Mouse (Mus musculus) retina, embryonic 14.5 days (tissue): ENCODE results near the gene Plgrkt.

Experiments used
- DNase-seq: peaks from one replicate; pipeline ENCODE4 v3.0.0-alpha.2; 2015; ENCODE audit warnings: low spot score

The Plgrkt gene

GRCm38 (mm10) chr19:29354895-29355877 lies 12.0 kb downstream of the Plgrkt start:
- DNase-seq: peak; percentile 90

- DNase-seq: no peak
These were observed 16.2 kb downstream of the Plgrkt start for GRCm38 (mm10) chr19:29350991-29351390.

DNA sequence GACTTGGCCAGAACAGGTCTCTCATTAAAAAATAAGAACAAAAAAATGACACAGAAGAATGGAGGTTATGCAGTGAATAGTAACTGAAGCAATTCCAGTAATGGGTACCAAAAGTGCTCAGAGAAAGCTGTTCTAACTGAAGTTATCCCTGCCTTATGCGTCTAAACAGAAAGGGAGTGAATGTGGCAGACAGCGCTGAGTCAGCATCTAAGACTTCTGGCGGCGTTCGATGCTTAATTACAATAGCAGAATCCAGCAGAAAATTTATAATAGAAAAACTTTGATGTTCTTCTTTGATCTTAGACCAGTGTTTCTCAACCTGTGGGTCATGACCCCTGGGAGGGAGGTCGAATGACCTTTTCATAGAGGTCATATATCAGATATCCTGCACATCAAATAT lies 21.6 kb downstream of the Plgrkt start:
- DNase-seq: no peak

DNA sequence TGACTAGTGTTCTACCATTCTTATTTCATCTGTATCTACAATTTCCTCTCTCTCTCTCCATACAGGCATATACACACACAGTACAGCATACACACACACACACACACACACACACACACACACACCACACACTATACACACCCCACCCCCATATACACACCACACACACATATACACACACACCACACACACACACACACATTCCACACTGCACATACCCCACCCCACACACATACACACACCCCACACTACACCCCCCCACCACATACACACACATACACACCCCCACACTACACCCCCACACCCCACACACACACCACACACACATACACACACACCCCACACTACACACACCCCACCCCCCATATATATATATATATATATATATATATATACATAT lies 22.3 kb downstream of the Plgrkt start:
- no peak for DNase-seq

- no peak for DNase-seq
These were observed 24.9 kb downstream of the Plgrkt start for GRCm38 (mm10) chr19:29342281-29342680.

DNA sequence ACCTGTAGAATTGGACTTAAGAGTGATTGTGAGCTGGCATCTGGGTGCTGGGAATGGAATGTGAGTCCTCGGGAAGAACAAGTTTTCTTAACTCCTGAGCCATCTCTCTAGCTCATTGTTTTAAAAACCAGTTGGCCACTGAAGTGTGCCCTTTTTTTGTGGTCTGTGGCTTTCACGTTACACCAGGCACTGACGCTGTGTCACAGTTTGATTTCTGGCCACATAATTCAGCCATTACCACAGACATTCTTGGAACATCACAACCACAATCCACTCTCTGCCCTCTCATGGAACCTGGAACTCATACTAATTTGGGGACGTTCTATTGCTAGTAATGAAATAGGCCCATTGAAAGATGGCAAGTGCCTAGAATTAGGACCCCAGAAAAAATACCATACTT lies 26.2 kb downstream of the Plgrkt start:
- DNase-seq: no peak

DNA sequence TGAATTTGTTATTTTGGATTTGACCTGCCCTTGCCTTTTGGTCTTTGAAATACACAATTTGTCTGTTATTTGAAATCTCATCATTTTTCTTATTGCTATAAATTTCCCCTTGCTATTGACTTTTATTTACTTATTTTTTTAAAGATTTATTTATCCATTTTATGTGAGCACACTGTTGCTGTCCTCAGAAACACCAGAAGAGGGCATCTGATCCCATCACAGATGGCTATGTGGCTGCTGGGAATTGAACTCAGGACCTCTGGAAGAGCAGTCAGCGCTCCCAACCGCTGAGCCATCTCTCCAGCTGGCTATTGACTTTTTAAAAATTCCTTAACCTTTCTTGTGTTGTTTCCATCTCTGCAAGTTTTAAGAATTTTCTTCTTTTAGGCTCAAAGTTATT lies 30.6 kb downstream of the Plgrkt start:
- DNase-seq: no peak

- peak; percentile 64 for DNase-seq
These were observed 33.0 kb downstream of the Plgrkt start, which contains the start of gene Rln1 for GRCm38 (mm10) chr19:29334068-29334745. TSS of gene Rln1 (minus strand) at chr19:29334670.

DNA sequence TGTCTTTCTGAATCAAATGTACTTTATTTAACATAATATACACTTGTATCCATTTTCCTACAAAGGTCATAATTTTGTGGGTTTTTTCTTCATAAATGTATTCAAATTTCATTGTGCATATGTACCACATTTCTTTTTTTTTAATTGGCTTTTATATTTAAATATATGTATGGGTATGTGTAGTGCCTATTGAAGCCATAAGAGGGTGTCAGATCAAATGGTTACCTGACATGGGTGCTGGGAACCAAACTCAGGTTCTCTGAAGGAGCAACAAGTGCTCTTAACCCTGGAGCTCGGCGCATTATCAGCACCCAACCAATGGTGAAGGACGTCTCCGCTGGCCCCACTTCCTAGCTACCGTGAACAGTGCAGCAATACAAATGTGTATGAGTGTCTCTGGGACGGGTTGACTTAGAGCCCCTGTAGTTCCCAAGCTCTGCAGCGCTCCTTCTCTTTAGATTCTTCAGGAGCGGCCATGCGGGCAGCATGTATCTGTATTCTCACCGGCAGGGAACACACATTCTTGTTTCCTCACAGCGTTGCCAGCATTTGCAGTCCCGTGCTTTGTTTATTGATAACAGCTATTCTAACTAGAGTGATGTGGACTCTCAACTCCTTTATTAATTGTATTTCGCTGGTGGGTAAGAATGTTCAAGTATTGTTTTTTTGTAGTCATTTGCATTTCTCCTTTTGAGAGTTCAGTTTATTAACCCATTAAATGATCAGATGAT lies 40.2 kb downstream of the Plgrkt start:
- no peak for DNase-seq

DNA sequence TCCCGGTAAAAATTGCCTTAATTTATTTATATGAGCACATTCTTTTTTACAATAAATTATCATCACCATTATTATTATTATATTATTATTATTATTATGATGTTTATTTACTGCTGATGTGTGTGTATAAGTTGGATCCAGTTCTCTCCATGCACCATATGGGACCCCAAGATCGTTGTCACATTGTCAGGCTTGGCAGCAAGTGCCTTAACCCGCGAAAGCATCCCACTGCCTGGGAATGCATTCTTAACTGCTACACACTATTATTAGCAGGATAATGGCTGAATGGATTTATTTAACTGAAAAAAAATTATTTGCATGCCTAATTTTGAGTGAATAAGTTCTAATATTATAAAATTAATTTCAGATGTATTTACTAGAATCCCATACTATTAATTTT lies 40.8 kb downstream of the Plgrkt start:
- no peak for DNase-seq

DNA sequence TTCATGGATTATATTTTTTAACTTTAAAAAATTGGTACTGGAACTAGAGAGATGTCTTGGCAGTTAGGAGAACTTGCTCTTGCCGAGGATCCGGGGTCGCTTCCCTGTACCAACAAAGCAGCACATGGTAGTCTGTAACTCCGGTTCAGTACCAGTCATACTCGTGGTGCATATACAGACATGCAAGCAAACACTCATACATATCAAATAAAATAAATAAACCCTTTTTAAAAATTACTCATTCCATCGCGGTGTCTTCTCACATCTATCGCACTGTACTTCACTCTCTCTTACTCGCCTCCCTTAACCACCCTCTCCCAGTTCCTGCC lies 41.4 kb downstream of the Plgrkt start:
- no peak for DNase-seq

DNA sequence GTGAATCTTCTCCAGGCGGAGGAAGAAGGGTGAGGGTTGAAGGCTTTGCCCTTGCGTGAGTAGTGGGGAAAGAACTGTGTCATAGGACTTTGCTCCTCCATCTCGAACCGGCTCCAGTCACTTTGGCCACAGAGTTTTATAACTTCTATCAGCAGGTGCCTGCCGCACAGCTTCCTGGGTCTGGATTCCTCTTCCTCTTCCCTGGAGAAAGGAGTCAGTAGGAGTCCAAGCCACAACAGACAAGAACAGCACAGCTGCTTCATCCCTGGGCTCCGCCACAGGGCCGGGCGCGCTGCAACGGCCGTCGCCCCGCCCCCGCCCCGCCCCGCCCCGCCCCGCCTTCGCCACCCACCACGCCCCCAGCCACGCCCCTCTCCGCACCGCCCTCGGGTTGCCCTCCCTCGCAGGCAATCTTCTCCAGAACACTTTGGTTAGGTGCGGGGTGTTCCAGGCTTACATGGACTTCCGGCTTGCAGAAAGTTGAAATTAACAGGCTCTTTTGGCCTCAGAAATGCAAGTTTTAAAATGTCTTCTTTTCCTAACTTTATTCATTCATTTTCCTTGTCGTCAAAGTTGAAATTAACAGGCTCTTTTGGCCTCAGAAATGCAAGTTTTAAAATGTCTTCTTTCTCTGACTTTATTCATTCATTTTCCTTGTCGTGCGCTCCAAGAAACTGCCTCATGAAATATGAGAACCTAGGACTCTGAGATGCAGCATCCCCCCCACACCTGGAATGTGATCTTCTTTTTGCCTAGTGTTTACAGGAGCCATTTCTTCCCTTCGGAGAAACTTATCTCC lies 41.9 kb downstream of the Plgrkt start, which contains the start of gene Insl6:
Gene Insl6 (minus strand): TSS at position 304 of the 799 bp plus-strand sequence.
- DNase-seq: peak; percentile 72

DNA sequence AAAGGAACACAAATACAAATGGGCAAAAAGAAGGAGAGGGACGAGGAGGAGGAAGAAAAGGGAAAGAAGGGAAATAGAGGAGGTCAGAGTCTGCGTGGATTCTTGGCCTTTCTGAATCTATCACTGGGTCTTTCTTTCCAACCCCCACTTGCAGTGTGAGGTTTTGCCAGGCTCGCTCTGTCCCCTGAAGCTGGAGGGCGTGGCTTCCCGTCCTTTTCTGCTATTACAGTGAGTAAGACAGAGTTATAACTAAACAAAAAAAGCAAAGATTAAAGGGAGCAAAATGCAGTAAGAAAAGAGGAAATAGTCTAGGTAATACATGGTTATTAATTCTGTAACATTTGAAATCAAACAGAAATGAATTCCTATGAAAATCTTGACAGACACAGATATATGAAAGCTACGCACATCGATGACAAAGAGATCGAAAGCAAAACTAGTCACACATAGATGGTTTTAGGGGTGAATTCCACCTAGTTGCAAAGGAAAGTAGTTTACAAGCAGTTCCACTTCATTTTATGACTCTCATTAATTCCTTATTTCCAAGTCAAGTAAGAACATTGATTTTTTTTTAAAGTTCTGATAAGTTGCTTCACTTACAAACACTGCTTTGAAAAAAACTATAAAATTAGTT lies 43.7 kb downstream of the Plgrkt start:
- DNase-seq: no peak

DNA sequence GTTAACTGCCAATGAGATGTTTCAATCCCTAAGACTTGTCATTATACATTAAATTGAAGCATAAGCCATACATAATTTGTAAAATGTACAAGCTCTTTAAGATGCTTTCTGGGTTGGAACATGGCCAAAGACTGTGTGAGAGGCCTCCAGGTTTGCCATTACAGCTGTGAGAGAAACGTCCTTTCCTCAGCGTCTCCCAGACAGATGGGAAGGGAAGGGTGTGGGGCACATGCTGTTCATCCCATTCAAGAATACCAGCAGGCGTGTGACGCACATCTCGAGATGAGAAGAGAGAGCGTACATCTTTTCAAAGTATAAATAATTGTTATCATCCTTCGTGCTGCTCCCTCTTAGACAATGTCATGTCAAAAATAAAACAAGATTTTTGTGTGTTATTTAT lies 54.5 kb downstream of the Plgrkt start:
- no peak for DNase-seq

DNA sequence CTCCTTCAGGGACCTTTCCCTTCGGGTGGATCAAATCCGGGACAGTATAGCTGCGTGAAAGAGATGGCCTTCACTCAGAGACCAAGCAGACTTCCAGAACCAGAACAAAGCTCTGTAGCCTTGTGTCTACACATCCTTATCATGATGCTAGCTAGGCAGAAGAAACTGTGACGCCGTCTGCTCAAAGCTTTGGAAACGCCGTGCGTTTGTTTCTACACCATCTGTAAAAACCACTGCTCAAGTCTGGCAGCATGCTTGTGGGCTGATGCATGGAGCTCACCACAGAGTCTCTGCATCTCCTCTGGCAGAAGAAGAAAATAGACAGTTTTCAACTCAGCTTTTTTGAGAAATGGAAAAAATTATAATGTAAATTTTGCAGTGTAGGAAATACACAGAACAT lies 55.4 kb downstream of the Plgrkt start:
- DNase-seq: no peak

DNA sequence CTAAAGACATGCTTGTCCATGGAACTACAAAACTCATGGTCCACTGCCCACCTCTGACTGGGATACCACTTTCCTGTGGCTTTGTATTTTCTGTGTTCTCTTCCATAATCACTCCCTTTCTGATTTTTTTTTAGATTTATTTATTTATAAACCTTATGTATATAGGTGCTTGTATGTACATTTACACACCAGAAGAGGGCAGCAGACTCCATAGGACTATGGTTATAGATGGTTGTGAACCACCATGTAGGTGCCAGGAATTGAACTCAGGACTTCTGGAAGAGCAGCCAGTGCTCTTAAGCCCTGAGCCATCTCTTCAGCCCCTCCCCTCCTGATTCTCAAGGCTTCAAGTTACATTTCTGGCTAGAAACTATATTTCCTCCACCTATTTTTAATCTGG lies 58.4 kb downstream of the Plgrkt start:
- DNase-seq: no peak

DNA sequence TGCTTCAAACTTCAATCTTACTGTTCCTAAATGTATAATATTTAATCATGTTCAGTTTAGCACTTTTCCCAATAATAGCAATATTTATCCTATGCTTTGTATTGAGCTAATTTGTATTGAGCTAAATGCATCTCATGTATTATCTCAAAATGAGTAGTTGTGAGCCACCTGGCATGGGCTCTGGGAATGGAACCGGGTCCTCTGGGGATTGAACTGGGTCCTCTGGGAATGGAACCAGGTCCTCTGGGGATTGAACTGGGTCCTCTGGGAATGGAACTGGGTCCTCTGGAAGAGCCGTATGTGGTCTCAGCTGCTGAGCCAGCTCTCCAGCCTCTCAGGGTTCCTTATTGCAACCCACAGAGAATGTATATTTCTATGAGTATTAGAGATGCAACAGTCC lies 65.1 kb downstream of the Plgrkt start:
- DNase-seq: no peak

GRCm38 (mm10) chr19:29300919-29301318 lies 66.3 kb downstream of the Plgrkt start:
- DNase-seq: no peak
